Mouse (Mus musculus): ENCODE measurements at regions not wholly inside any gene's neighbourhood (a gene's known extent, or its start where the extent isn't known, plus 50 kb on each side); places are given as distances from the start of the nearest gene placed in this dataset.

DNA sequence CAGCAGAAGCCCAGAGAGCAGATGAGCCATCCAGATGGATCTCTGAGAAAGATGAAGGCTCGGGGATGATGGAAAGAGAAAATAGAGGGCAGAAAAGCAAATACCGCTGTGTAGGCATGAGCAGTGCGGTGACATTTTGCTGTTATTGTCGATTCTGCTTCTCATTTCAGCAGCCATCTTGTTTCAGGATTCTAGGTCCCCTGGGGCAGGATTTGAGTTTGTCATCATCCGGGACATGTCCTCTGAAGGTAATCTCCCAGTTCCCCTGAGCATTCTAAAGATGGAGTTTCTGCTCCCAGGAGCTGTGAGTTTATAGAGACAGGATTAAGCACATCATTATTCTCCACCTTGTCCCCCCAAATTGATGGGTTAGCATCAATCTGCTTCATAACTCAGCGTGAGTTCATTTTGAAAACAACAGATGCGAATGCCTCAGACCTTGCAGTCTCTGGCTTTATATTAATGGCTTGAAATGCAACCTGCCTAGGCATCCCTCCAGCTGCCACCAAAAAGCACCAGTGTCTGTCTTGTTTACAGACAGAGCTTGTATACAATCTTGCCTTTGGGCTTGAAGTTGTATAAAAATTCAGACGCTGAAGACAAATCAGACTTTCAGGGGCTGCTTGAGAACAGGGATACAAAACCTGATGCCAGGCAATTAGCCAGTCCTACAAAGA, 128.6 kb upstream of the Foxa2 start:
- no peak for DNase-seq

DNA sequence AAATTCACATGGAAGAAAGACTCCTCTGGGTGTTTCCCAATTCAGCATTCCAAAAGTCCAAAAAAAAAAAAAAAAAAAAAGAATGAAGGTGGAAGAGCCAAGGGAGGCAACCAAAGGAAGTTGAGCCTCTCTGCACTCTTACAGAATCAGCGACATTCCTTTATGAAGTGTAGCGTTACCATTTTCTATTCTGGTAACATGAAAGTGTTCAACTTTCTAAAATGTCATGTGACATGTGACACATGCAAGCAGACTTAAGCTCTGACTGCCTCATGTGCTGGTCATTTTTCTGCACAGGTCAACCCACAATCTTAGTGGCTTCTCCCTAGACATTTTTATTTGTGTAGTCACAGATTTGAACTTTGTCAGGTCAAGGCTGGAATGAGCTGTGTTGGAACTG, 133.5 kb upstream of the Foxa2 start:
- DNase-seq, result no peak

DNA sequence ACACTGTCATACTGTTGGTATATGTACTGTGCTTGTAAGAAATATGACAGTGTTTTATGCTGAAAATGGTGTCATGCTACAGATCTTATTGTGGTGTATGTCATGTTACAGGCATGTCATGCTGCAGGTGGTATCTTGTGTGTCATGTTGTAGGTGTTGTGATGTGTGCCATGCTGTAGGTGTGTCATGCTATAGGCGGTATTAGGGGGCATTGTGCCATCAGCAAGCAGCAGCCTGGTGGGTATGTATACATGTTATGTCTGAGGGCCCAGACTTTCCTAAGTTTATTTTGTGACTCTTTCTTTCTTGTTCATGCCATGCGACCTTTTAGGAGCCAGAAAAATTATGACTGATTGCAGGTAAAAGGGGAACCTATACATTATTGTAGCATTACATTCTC, 134.7 kb upstream of the Foxa2 start:
- no peak for DNase-seq

DNA sequence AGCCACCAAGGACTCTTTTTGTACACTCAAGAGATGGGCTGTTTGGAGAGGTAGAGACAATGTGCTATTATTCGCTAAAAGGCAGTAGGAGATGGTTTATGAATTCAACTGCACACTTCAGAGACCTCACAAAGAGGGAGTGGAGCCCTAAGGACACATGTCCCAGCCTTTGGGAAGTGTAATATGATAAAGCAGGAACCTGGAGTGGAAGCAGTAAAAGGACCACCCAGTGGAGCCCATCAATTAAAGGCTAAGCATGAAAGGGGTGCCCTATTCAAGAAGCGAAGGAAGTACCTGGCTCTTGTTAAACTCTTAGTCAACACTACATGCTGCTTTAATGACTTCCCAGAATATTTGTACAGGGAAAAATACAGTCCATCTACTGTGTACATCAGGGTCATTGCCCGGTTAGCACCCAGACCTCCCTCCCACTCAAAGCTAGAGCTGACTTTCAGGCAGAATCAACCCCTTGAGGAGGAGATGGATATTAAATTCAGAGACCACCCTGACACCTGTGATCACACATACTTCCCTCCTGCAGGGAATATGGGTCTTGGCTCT, 135.8 kb upstream of the Foxa2 start:
- no peak for DNase-seq

DNA sequence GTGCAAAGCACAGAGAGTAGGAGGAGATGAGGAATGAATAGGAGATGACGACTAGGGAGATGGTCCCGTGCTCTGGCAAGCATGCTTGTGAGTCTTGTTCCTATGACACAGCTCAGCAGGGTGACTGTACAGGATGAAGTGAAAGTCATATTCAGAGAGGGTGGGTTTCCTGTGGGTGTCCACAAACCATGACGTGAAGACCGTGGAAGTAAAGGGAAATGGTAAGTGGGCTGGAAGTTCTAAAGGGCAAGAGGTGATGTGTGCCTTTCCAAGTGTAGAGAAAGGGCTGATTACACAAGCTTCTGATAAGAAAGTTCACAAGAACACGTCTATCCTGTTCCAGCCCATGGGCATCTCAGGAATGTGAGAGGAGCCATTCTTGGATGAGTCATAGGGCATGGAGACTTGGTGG, 138.0 kb upstream of the Foxa2 start:
- peak in 1 of 2 experiments; percentile 11 for DNase-seq

DNA sequence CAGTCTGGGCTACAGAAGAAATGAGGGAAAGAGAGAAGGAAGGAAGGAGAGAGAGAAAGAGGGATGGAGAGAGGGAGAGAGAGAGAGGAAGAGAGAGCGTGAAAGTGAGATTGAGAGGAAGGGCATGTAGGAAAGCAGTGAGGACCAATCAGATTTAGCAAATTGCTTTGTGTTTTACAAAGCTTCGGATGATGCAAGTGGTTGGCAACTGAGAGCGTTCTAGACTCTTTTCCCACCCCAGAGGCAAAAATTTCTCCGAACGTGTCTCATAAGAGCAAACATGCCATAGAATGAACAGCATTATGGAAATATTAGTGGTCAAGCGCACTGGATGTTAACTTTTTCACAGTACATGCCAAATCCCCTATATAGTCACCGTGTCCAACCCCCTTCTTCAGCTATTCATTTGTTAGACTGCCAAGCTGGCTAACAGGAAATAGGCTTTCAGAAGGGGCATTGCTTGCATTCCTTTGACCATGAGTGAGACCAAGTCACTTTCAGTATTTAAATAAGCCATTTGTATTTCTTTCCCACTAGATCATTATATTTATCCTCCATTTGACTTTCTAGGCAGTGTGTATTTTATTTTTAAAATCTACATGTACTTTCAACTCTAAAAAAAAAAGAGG, 139.7 kb upstream of the Foxa2 start:
- no peak for DNase-seq

DNA sequence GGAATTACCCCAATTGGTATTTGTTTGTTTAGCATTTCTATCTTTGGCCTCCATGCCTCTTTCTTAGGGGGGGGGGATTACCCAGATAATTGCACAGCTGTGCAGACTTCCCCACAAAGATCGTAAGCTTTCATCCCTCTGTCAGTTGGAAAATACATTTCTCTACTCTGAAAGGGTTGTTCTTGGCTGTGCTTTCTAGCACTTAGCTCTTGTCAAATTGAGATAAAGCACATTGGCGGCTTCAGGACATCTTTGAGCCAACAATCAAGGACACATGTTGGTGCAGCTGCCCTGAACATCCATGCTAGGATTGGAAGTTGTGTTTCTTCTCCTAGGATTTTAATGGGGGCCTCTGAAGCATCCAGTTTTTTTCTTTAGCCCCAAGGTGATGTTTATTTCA, 142.1 kb upstream of the Foxa2 start:
- DNase-seq, result peak in 1 of 2 experiments; percentile 19

DNA sequence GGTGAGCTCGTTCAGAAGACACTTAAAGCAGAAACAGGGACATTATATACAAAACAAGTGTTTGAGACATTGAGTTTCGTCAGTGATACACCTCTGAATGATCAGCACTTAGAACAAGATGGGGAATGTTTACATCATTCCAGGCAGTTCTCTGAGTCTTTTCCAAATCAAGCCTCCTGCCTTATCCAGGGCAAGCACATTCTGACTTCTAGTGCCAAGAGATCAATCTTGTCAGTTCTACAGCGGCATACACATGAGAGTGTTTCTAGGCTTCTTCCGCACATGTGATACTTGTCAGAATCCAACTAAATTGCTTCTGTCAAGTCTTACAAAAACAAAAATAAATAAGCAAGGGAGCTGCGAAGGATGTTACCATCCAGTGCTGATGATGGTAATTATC, 142.5 kb upstream of the Foxa2 start:
- no peak for DNase-seq

DNA sequence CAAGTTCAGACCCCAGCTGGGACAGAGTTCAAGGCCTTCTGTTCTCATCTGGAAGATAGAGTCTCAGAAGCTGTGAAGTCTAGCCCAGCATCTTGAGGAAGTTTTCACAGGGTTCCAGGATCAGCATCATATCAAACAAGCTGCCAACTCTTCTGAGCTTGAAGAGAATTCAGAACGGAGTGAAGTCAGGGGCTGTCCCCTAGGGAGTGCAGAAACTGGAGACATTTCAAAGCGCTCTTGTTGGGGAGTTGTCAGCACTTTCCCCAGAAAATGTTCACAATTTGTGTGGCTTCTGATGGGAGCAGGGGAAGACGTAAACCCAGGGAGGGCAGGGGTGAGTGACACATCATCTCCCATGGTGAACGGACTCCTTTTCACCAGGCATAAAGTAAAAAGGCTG, 146.2 kb upstream of the Foxa2 start:
- DNase-seq, result peak; percentile 7 to 13

DNA sequence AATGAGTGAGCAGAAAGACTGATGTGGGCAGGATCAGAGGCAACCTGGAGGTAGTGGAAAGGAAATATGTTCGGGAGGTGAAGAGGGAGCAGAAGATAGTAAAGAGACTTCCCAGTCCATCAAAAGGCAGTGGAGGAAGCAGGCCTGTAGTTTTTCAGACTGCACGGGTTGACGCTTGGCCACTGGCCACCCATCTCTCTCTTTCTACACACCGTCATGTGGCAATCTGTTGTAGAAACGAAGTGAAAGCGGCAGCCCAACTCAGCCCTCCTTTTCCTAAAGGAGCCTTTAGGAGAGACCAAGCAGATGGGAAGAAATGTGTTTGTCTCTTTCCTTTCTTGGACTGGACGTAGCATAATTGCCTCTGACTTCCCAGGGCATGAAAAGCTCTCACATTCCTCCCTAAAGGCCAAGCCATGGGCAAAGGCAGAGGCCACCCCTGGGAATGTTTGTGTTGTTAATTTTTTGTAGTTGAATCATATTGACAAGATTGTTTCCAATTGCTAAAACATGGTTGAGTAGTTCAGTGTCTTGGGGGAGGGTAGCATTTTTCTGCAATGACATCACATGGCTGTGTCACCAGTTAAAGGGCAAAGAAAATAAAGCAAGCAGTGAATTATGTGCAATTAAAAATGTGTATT, 150.7 kb upstream of the Foxa2 start:
- peak; percentile 12 to 30 for DNase-seq

DNA sequence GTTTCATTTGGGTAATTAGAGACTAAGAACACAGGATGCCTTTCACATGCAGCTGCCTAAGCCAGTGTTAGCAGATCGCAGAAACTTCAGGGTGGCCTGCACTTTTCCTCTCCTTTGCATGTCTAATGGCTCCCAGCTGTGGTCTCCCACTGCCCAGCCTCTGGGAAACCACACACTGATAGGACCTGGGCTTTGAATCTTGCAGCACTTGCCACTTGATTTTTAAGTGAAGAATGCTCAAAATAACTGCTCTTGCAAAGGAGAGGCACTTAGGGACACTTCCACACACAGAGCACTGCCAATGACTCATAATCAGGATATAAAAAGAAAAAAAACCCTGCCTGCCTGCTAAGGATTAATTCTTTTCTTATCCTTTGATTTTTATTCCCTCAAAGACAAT, 159.9 kb upstream of the Foxa2 start:
- no peak for DNase-seq

DNA sequence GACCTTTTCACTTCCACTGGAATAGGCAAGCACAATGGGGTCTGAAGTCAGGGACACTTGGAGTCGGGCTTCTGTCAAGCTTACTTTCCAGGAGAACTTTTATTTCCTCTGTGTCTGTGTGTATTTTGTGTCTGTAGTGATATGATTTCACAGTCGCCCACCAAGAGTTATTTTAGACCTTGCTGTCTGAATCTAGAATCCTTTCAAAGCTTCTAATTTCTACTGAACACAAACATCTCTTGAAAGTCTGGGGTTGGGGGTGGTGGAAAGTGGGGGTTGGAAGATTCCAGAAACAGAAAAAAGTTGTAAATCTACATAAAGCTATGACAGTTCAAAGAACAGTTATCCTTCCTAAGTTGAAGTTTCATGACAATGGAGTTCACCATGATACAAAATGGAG, 164.0 kb upstream of the Foxa2 start:
- DNase-seq, result no peak

DNA sequence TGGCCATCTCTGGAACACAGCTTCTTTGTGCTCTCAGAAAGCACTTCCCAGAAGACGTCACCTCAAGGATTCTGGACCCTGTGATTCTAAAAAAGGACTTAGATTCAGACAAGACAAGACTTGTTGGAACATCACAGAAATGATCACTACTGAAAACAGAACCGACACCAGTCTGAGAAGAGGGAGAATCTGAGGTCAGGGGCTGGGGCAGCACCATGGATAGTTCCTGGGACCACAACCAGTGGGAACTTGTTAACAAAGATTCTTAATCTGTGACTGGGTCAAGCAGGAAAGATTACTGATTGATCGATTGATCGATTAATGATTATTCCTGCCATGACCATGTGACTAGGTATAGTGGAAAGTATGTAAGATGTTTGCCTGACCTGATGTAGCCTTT, 170.4 kb upstream of the Foxa2 start:
- DNase-seq, result peak in 1 of 2 experiments; percentile 3

DNA sequence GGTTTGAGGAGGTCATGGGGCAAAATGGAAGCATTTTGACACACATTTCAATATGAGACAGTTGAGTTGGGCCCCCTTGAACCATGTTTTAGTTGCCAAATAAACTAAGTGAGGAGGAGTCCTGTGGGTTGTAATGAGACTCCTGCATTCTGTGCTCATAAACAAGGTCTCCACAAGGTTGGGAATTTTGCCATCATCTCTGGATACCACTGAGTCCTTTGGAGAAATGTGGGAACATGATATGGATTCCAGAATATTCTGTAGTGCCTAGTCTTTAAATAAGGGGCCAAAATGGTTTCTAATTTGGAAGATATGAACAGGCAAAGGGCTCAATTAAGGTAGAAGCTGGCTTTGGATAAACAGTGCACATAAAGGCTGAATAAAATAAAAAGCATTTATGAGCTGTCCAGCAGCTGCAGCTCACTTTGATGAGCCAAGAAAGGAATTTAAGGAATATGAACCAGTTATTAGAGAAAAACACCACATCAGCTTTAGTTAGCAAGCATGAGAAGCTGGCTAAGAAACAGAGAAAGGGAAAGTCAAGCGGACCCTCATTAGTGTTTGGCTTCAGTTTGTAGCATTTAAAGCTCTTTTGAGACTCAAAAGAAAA, 161.3 kb upstream of the Sstr4 start:
- no peak for DNase-seq

DNA sequence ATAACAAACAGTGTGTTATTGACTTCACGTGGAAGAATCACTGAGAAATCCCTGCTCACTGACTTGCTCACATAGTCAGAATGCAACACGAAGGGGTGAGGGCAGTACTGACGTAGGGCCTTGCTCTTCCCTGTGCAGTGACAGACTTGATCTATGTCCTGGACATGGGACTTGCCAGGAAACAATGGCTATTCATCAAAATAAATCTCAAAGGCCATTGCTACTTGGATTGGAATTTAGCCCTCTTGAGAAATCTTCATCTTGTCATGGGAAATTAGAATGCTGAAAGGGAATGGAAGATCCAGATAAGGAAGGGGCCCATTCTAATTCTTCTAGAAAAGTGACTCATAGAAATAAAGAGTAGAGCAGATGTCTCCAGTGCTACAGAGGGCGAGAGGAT, 158.0 kb upstream of the Sstr4 start:
- DNase-seq, result peak in 1 of 2 experiments; percentile 4

DNA sequence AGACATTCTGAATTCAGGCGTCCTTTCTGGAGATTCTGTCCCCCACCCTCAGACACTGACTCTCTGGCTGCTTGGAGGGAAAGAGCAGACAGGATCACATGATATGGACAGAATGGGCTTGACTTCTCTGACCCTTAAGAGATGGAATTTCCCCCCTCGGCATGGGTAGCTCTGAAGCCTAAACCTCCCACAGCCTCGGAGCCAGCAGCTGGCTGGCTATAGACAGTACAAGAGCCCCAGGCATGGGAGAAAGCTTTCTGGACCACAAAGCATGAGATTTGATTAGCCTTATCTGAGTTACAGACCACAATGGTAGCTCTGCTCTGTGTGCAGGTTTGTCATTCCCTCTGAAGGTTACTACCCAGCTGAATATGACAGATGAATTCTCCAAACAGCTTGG, 156.1 kb upstream of the Sstr4 start:
- DNase-seq, result no peak

DNA sequence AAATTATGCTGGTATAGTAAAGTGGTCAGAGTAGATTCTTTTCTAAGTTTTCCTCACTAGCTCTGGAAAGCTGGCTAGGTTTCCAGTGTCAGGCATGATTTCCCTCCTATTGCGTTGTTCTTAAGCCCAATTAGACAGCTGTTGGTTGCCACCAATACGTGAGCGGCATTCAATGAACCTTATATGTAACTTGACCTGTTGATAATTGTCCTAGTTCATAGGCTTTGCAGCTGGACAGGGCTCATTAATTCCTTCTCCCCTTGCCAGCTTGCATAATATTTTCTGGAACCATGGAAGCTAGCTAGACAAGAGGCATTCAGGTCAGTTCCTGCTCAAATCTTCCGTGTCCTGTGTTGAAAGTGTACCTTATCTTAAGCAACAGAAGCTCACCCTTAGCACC, 152.9 kb upstream of the Sstr4 start:
- peak; percentile 6 to 17 for DNase-seq

DNA sequence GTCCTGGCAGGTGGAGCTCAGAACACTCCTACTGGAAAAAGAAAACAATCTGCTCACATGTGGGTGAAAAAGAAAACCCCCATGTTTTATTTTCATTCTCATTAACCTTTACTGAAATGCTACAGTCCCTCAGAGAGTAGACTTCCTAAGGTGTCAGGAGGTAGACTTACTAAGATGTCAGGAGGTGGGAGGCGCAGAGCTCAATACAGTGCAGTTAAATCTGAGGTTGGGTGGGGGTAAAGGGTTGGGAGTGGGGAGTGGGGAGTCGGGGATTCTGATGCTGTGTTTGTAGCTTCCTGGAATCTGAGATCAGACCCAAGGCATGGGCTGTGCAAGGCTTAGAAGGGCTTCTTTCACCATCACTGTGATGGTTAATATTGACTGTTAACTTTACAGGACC, 149.6 kb upstream of the Sstr4 start:
- DNase-seq, result no peak

DNA sequence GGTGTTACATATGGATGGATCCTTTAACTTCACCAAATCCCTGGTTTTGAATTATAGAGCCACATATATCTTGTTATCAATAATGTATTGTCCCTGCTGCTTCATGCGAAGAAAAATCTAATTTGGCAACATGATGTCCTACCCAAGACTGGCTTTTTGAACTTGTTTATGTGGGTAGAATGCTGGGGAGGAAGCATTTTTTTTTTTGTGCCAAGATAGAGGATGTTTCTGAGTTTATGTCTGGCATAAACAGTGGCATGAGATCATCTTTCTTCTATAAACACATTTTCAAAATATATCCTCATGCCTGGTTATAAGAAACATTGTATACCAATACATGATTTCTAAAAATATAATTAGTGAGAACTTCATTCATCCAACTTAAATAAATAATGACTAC, 144.2 kb upstream of the Sstr4 start:
- DNase-seq, result no peak

DNA sequence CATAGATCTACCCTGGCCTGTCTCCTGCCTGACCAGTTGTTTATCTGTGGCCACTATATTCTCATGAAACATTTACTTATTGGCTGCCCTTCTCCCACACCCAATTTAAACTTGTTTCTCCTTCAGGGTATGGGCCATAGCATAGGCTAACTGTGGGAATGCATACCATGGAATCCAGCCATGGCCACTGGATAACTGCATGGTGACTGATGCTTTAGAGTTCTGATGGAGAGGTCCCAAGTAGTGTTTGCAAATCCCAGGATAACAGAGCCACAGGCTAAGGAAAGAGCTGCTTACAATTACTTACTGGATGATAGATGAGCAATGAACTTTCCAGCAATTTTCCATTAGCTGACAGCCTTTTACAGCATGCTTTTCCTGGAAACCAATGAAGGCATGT, 139.5 kb upstream of the Sstr4 start:
- no peak for DNase-seq

DNA sequence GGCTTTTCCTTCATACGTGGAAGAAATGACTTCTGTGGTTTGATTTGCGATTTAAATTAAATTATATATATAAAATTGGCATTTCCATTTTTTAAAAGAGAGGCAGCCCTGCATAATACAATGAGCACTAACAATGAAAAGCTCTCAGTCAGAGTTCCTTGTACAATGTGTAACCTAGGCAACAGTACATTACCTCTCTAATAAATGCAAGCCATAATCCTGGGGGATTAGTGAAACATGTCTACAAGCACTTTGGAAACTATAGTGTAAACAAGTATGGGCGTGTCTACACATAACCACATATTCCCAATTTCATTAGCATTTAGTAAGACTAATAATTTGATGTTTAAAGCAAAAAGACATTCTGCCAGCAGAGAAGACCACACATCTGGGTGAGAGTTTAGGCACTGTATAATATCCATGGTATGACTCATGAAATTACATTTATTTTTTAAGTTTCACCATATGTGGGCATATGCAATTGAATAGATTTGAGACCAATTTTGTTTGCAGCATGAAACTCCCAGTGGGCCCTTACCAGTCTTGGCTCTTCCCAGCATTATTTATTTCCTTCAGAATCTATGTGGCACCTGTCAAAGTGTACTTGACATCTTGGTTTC, 130.9 kb upstream of the Sstr4 start:
- DNase-seq, result no peak

DNA sequence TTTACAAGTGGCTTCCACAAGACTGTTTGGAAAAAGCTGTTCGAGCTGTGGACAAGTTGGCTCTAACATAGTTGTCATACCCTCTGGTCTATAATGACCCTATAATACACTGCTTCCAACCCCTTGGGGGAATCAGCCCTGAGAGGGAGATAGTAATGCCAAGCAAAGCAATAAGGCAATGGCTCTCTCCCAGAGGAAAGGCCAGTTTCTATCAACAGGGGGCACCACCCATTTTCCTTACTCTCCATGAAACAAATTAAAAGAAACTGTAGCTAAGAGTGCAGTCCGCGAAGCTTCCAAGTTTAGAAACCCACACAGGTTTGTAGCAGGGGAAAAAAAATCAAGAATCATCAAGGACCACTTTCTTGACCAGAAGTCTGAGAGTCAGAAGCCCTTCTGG, 115.9 kb upstream of the Sstr4 start:
- DNase-seq, result peak in 1 of 2 experiments; percentile 12

DNA sequence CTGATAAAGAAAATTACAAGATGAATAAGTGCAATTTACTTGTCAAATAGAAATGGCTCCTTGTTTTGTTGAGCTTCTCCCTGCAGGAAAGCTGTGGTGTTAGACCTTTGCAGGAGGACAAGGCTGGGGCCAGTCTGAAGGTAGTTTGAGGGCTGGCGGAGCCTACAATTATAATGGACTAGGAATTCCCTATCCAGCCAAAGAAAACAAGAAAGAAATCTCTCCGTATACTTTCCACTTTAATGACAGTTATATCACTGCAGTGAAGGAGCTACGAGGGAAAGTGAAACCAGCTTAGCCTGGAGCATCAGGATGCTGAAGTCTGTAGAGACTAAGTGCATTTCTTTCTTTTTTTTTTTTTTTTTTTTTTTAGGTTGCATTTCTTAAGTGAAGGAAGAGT, 104.8 kb upstream of the Sstr4 start:
- DNase-seq, result peak in 1 of 2 experiments; percentile 2

Measured in kidney, postnatal 36 days (tissue).